Comparison of ENCODE assay signal across 13 mouse cellular contexts in genomic region chr5:106445681-106446080, GRCm38 (mm10).
"Had no signal": no experiment of that assay in that cellular context is flagged by ENCODE, and none has a peak within 500 bp of the region (broad histone marks: within the 10 kb centered on the region; RNA-seq: fewer than 3 reads in every experiment).

No protein-coding gene starts in this region.

- DNase-seq: lung, adult 18-20 months; lung, embryonic 14.5 days; lung, postnatal 10 days; lung, postnatal 4 days; midbrain, embryonic 14.5 days; retina, postnatal 1 day; right cerebral cortex, adult 18-20 months; right cerebral cortex, postnatal 25 days; right cerebral cortex, postnatal 4 days; spleen, adult 18-20 months; thymus, adult 18-20 months; thymus, postnatal 14 days; thymus, postnatal 36 days had no signal
